Mouse (Mus musculus) spleen, adult 2 months (tissue): ENCODE data around the gene Pif1.

ENCODE experiments used
- CTCF ChIP-seq: fragments of 200-500 bp; IDR thresholded peaks from 2 replicates; pipeline ENCODE4 v1.5.1; 2011; ENCODE audit warnings: mild to moderate bottlenecking, inconsistent platforms; ENCODE audit not compliant: insufficient read depth, insufficient read length, insufficient replicate concordance; ENCODE audit errors: extremely low read depth
- POLR2A ChIP-seq: fragments of 200-500 bp; IDR thresholded peaks from 2 replicates; pipeline ENCODE4 v1.6.1; 2011; ENCODE audit warnings: low read depth, low read length, inconsistent platforms

- TF ChIP-seq POLR2A = no peak
- TF ChIP-seq CTCF = no peak
These were observed 41.1 kb upstream of the Pif1 start for GRCm38 (mm10) chr9:65545635-65546412.
